Mouse (Mus musculus) gastrocnemius, adult 8-10 months (tissue): ENCODE data around the gene Tubb4b. TPM values are rescaled to one million over a fixed set of nuclear protein-coding genes. Genes with fewer than 3 reads are reported as not detected.
A peak's percentile ranks its signal among the peaks of the same experiment; 100 is the strongest.

Source experiments
- DNase-seq, 2 experiments: peaks; one replicate each; pipeline ENCODE4 v3.0.0; 2022; ENCODE audit warnings: low spot score in 2 of 2
- total RNA-seq, 4 experiments: library from RNA; stranded (reverse); gene quantifications; 2 replicates each; pipeline ENCODE4 v1.2.4; 2022

Gene Tubb4b
- total RNA-seq, 4 experiments from 2014 or later = 228 to 239 (median 232) TPM

GRCm38 (mm10) chr2:25194006-25194405 lies 30.5 kb downstream of the Tubb4b start:
- DNase-seq = no peak

DNA sequence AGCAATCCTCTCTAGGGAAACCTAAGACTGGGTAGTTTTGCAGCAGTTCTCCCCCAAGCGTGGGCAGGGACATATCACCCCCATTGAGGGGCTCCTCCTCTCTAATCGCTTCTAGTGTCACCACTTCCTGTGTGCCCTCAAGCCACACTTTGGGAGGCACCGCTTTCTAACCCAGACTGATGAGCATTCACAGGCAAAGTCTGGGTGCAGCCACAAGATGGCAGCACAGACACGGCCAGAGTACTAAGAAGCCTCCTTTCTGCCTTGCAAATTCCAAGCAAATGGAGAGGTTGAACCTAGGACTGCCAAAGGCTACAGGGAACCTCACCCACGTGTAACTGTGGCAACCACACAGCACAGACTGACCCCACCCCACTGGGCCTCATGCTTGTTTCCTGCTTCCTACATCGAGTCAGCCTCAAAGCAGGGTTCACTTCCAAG lies 31.2 kb downstream of the Tubb4b start:
- peak; percentile 69 to 80 for DNase-seq

DNA sequence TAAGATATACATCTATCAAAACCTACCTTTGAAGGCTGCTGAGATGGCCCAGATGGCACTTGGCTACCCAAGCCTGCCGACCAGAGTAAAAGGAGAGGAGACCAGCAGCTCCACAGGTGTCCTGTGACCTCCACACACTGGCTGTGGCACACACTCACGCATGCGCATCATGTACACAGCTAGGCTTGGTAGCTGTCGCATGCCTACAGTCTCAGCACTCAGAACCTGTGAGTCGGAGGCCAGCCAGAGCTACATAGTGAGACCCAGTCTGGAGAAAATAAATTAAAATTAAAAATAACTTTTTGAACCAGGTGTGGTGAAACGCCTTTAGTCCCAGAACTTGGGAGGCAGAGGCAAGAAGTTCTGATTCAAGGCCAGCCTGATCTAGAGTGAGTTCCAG lies 36.7 kb downstream of the Tubb4b start:
- no peak for DNase-seq

- no peak for DNase-seq
Observed at GRCm38 (mm10) chr2:25186575-25186930, 37.9 kb downstream of the Tubb4b start.

DNA sequence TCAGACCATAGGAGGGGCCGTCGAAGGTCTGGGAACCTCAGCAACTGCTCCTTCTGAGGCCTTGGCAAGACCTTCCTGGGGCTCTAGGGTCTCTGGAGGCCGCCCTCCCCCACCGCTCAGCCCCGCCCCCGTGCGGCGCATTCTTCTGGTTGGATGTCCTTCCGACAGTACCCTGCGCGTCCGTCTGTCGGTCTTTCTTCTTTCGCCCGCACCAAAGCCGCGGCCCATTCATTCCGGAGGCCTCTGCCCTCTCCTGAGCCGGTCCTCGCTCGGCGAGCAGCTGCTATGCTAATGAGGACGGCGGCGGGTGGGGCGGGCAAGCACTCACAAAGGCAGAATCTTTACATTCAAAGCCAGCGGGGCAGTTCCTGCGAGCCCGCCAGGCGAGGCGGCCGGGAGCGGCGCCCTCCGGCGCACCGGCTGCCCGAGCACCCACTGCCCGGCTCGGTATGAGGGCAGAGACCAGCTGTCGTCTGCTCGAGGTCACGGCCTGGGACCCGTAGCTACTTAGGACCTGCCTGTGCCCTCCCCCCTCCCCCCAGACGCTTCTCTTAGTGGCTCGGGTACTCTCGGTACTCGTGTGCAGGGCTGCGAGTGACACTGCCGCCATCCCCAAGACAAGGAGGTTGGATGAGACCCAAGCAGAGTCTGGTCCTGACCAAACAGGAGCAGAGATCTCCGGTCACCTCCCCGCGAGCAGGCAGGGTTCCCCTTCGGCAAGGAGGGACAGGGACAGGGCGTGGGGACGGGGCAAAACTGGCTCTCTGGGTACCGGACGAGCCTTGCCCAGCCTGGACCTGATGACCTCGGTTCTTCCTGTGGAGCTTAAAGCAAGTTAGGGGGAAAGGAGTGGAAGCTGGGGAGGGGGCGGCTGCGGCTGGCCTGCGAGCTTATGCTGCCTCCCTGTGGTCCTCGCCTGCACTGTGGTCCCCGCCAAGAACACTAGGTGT lies 38.6 kb downstream of the Tubb4b start:
- no peak for DNase-seq

- no peak for DNase-seq
Observed at GRCm38 (mm10) chr2:25184496-25184895, 40.0 kb downstream of the Tubb4b start.

DNA sequence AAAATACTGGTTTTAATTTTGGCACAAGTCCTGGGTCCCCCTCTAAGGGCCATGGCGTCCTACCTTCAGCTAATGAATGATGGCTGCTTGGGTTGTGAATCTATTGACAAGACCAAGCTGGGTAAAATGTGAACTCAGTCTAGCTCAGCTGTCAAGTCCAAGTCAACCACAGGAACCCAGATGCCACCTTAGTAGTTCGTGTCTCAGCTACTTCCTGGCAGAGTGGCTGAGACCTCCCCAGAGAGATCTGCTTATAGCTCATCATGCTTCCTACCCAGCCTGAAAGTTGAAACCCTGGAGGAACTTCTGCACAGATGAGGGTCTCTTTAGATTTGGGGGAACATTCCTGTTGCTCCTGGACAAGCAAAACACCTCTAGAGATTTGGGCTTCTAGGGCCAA lies 41.2 kb downstream of the Tubb4b start:
- no peak for DNase-seq

DNA sequence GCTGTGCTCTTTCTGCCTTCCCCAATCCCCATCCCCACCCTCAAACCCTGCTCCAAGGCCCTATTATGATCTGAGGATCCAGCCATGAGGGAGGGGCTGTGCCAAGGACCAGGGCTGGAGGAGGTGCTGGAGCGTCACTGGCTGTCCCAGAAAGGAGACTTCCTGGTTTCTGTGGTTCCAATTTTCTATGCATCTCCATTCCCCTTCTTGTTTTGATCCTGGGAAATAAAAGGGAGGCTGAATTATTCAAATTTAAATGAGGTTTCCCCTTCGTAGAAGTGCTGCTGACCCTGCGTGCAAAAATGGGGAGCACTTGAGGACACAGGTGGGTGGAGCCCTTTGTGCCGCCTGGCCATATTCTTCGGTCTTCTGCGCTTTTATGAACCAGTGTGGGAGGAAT lies 41.8 kb downstream of the Tubb4b start:
- no peak for DNase-seq

DNA sequence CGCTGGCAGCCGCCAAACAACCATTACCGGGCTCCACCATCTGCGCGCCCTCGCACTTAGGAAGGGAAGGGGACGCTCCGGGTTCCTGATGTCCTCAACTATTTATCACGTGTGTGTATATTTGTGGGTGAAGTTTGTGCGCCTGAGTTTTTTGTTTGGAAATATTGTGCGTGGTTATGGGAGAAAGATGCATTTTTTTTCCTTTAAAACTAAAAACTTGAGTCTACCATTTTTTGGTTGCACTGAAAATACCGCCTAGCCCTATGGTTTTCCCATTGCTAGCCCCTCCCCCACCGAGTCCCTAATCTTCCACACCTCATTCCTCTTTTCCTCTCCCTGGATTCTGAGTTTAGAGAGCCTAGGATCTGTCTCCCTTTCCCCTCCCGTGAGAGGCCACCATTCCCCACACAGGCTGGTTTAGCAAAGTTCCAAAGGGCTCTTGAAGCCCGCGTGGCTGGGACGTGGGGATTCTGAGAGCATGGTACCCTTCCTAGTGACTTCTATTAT lies 42.6 kb downstream of the Tubb4b start:
- DNase-seq = no peak

GRCm38 (mm10) chr2:25180973-25181890 lies 43.3 kb downstream of the Tubb4b start:
- DNase-seq = no peak

DNA sequence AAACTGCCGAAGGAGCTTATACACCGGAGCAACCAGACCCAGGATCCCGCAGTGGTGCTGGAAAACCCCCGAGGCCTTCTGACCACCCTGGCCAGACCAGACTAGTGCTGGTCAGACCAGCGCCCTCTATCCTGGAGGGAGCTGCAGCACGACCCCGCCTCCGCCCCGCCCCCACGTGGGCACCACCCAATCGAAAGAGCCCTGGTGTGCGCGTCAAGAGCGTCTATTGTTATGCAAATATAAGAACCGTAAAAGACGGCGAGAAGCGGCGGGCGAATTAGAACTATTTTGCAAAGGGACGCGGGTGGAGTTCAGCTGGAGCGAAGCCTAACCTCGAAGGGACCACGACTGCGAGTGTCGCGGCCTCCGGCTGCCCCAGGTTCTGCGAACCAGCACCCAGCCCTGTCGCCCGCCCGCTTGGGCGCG lies 44.0 kb downstream of the Tubb4b start, which contains the start of gene Nrarp:
Gene Nrarp, plus strand, starts transcription at position 281 of the 426 bp plus-strand sequence.
- DNase-seq = peak; percentile 81 to 82

DNA sequence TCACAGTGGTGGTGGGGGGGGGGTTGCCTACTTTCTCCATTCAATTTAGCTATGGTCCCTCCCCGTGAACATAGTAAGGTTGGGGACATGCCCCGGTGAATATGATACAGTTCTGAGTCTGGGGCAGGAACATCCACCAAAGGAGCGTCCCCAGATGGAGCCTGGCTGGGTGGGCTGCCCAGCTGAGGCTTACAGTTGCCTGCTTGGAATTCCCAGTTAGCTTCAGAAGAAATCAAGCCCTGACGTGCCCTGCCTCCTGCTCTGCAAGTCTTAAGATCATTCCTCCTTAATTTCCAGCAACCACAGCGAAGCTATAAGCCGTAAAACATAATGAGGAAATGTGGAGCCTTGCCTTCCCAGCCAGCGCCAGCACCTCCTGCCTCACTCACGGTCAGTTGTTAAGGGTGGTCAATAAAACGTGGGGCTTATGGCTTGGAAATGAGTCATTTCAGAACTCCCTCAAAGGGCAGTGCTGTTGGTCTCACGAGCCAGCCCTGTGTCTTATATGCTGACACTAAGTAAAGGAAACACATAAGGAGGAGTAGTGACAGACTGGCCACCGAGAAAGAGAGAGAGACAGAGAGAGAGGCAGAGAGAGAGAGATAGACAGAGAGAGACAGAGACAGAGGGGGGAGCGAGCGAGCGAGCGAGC lies 44.8 kb downstream of the Tubb4b start:
- DNase-seq = no peak

- no peak for DNase-seq
Observed at GRCm38 (mm10) chr2:25178285-25178972, 46.1 kb downstream of the Tubb4b start.

DNA sequence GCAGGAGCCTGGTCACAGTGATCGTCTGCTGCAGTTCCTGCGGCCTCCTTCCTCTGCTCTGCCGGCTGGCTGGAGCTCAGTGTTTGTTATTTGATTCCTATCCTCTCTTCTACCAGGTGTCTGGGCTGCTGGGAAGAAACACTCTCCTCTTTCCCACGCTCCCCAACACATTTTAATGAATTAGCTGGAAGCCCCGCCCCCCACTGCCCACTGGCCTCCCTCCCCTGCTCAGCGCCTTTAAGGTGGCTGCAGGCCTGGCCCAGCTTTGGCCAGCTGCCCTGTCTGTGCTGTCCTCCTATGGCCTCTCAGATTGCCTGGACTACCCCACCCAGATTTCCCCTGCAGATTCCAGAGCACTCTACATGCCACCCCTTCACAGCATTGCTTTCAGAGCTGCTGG lies 46.8 kb downstream of the Tubb4b start:
- DNase-seq = no peak

- no peak for DNase-seq
Observed at GRCm38 (mm10) chr2:25177076-25177475, 47.4 kb downstream of the Tubb4b start.

GRCm38 (mm10) chr2:25176573-25176972 lies 47.9 kb downstream of the Tubb4b start:
- no peak for DNase-seq

GRCm38 (mm10) chr2:25175690-25176078 lies 48.8 kb downstream of the Tubb4b start:
- no peak for DNase-seq

- no peak for DNase-seq
Observed at GRCm38 (mm10) chr2:25174866-25175689, 49.4 kb downstream of the Tubb4b start.

DNA sequence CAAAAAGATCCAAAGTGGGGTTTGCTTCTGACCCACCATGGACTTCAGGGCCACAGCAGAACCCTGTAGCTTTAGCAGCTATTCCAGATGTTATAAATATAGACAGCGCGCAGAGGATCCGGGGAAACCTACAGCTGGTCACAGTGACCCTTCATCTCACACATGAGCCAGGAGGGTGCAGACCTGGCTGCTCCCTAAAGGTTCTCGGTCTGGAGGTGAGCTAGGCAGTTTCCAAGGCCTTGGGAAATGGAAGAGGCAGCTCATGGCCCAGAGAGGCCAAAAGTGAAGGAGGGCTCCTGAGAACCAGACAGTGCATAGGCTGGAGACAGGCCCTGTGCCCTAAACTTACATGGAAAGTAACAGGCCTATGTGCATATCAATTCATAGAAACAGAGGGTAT lies 50.7 kb downstream of the Tubb4b start:
- DNase-seq = no peak

GRCm38 (mm10) chr2:25172629-25173028 lies 51.9 kb downstream of the Tubb4b start:
- DNase-seq = no peak
